Mouse (Mus musculus) adipocyte (in vitro differentiated cells): ENCODE results near the gene Tm4sf5.
"Not testable (repeated sequence)": the region's sequence is repeated elsewhere in the genome, so short reads cannot be mapped to it uniquely, and the experiment has no call there.

ENCODE experiments used
- DNase-seq: peaks from one replicate; pipeline ENCODE4 v3.0.0-alpha.2; 2016; ENCODE audit warnings: low spot score

The Tm4sf5 gene

DNA sequence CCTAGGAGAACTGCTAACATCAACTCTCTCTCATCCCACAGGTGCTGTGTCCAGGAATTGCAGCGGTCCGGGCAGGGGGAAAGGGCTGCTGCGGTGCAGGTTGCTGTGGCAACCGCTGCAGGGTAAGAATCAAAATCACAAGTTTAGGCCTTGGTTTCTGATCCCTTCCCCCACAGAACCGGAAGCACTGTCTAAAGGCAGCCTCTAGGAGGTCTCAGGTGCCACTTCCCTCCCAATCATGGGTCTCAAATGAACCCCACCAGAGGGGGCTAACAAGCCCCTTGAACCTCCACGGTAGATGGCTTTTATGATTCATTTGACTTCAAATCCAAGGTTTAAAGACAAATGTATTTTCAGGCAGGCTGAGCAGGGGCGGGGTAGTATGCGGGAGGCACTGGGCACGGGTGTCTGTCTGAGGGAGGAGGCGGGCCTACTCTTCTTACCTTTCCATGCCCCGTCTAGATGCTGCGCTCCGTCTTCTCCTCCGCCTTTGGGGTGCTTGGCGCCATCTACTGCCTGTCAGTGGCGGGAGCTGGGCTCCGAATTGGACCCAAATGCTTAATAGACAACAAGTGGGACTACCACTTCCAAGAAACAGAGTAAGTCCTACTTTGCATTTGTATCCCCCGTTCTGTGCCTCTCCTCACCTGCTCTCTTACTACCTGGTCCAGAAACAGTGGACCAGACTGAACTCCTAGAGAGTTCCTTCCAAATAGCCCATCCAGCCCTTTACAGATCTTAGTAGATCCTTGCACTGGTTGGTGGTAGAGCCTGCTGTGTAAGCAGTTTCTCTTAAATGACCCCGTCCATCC is 4.9 kb downstream of the Tm4sf5 start:
- no peak for DNase-seq

DNA sequence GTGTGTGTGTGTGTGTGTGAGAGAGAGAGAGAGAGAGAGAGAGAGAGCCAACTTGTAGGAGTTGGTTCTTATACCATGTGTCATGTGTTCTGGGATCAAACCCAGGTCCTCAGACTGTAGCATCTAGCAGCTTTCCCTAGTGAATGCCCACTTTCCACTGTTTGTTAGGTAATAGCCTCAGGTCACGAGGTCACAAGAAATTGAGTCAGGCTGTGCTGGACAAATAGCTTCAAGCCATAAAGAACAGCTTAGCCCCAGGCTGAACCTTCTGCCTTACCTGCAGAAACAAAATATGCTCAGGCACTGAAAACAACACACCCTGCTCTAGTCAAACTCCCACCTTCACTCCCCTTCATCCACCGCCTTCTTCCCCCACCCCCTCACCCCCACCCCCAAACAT is 6.2 kb downstream of the Tm4sf5 start:
- DNase-seq = peak; percentile 27

DNA sequence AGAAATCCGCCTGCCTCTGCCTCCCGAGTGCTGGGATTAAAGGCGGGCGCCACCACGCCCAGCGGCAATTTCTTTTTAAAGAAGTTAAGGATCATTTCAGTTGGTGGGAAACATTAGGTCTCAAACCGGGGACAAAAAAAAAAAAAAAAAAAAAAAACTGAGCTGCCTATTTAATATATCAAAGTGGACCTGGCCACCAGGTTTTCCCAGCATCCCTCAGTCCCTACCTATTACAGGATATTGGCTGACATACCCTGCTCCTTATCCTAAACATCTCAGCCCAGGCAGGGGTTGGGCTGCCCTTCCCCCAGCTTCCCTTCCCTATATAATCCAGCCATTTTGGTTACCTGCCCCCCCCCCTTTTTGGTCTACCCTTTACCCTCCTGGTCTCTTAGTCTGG is 6.8 kb downstream of the Tm4sf5 start:
- DNase-seq = no peak

DNA sequence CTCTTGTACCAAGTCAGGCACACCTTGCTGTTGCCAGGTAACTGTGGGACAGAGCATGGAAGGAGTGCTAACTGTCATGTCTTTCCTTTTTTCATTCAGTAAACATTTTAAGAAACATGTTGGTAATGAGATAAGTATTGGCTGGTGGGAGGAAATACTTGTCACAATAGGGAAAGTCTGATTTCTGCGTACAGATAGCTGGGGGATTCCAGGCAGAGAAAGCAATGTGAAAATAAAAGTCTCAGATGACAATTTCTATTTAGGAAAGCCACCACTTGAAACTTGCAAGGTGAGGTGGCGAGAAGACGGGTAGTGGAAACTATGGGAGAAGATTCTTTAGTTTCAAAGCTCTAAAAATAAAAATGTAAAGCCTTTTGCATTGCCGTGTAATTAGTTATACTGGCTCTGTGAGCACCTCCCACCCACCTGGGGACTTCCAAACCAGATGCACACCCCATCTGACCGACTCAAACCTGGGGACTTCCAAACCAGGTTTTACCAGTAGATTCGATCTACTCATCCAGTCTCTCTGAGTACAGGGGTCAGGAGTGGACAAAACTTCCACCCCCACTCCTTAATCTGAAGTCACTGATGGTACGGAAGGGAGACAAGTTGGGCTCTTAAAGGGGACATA is 7.8 kb downstream of the Tm4sf5 start:
- DNase-seq = no peak

DNA sequence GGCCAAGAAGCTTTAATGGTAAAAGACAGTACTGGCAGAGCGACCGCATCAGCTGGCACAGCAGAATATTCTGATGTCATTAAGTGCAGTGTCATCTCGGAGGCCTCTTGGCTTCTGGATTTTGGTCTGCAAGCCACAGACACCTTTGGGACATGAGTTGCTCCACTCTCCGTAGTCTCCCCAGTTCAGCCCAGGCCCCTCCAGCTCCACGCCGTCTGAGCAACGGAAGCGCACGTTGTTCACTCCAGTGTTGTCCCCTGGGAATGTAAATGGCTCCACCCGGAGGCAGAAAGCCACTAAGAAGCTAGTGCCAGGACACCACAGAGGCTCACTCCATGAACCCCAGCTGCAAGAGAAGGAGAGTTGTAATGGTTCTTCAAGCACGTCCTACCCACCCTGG is 8.5 kb downstream of the Tm4sf5 start:
- no peak for DNase-seq

DNA sequence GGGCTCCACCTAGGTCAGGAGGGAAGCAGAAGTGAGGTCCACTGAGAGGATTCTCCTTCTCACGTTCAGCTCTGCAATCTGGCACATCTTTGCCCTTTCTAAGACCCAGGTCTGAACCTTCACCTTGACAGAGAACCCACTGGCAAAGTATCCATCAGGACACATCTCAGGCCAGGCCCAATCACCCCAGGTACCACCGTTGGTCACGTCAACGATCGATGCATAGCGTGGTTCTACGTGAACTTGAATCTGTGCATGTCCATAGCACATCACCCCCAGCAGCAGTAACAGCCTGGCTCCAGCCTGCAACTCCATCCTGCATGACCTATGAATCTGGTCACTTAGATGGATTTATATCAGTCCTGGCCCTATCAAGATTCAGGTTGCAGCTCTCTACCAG is 9.2 kb downstream of the Tm4sf5 start, which contains the start of gene Vmo1:
Vmo1 (minus strand) TSS at position 329 of the 400 bp plus-strand sequence.
- DNase-seq = no peak

DNA sequence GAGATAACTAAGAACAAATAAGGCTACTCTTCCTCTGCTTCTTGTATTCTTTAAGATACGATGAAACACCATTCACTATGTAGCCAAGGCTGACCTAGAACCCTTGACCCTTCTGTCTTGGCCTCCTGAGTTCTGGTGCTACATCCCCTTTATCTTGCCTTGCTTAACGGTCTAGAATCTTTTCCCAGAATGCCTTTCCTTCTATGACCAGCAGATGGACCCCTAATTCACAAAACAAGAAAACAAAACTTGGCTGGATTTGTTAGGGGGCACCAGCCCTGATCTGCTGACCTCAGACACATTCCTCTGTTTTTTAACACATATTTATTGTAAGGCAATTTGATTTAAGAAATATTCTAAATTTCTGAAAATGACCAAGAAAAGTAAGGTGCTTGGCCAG is 11.3 kb downstream of the Tm4sf5 start:
- peak; percentile 63 for DNase-seq

DNA sequence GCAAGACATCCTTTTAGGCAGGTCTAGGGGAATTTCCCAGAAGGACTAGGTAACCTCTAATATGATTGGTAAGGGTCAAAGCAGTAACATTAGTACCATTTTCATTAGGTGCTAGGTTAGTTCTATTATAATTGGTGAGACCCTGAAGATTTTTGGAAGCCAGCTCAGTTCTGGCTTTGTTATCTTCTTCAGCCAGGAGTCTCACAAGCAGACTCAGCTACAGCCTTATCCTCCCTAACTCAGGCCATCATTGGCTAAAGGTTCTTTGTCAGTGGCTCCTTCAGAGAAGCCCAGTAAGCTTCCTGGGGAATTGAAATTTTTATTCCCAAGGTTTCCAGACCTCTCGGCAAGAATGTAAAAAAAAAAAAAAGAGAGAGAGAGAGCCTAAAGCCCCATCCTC is 13.4 kb downstream of the Tm4sf5 start:
- no peak for DNase-seq

DNA sequence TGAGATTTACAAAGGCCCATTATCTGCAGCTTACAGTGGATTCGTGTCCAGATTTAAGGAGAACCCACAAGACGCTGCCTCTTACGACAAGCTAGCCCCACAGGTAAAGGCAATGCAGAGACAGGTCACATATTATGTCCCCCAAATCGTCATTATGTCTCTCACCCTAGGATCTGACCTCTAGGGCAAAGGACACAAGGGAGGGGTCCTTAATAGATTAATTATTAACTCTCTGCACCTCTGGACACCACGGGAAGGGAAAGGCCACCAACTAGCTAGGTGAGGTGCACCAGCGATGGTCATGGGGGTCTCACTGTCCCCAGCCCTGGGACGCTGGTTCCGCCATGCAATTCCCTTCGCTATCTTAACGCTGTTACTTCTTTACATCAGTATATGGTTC is 13.9 kb downstream of the Tm4sf5 start, which contains the start of gene Gltpd2:
Gltpd2 (plus strand) TSS at position 274 of the 400 bp plus-strand sequence.
- DNase-seq = no peak

DNA sequence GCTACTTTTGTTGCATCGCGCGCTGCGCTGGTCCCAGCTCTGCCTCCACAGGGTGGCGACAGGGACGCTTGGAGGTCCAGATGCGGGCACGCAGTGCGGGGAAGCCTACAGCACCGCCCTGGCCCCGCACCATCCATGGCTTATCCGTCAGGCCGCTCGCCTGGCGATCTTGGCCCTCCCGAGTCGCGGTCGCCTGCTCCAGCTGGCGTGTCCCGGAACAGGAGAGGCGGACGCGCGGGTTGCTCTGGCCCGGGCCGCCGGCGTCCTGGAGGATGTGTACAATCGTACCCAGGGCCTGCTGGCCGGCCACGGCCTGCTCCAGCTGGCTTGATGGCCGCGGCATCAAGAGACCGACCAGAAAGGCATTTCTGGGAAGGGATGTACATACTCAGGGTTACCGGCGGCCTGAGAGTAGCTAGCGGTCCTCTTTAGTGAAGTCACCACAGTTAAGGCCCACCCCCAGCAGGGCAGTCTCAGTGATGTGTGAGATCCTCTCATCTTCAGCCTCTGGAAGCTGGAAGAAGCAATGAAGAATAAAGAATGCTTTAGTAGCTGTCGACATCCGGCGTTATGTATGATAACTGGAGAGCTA is 15.2 kb downstream of the Tm4sf5 start:
- no peak for DNase-seq

DNA sequence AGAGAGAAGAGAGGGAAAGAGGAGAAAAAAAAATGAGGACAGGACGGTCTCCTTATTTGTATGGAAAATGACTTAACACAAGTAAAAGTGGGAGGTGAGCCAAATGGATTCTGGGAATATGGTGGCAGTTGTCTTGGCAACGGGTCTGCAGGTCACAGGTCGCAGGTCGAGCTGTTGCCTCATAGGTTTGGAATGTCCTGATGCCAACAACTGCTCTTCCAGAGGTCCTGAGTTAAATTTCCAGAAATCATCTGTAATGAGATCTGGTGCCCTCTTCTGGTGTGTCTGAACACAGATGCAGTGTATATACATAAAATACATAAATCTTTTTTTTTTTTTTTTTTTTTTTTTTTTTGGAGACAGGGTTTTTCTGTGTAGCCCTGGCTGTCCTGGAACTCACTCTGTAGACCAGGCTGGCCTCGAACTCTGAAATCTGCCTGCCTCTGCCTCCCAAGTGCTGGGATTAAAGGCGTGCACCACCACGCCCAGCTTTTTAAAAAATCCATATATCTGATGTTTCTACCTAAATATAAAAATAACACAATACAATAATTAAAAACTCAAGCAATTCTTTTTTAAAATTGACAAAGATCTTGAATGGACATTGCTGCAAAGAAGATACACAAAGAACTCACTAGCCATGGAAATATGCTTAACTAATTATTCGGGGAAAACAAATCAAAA is 18.4 kb downstream of the Tm4sf5 start:
- peak; percentile 77 for DNase-seq

DNA sequence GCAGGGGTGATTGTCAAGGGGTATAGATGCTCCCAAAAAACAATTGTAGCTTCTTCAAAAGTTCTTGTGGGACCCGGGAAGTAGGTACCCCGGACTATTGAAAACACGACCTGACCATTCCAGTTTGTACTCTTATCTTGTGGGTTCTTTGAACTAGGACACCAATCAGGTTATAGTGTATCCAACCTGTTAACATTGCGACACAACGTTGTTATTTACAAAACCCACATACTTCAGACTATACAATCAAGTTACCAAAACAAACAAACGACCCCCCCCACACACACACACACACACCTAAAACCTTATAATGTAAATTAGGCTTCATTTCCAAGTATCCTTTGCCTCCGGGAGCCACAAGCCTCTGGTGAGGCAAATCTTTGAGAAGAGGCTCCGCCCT is 19.7 kb downstream of the Tm4sf5 start:
- no peak for DNase-seq

DNA sequence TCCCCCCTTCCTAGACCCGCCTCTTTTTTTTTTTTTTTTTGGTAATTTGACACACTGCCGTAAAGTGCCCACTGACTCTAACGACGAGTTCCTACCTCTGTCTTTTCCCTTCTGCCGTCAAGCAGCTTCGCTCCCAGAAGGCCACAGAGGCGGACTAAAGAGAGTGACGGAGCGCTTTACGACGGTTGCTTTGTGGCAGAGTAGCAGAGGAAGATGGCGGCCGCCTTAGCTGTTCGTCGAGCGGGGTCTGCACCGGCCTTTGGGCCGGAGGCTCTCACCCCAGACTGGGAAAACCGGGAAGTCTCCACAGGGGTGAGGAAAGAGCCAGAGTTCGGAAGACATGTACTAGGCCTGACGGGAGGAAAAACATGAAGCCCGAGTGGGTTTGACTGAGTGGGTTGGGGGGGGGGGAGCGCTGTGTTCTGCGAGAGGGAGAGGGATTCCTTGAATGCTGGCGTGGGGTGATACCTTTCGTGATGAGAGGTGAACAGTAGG is 20.2 kb downstream of the Tm4sf5 start, which contains the start of gene Psmb6:
Psmb6 (plus strand) TSS at position 184 of the 495 bp plus-strand sequence.
- peak; percentile 97 for DNase-seq

DNA sequence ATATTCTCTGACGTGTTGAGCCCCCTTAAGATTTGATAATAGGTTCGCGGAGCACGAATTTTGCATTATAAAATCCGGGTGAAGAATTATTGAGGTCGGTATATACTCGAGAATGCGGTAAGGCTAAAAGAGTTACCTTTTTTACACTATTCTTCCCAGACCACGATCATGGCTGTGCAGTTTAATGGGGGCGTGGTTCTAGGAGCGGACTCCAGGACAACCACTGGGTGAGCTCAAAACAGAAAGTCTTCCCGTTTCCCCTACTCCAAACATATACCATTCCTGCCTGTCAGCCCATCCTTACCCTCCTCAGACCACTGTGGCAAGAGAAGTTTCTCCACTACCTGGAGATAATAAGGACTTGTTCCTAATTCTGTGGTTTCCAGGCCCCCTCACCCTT is 20.7 kb downstream of the Tm4sf5 start:
- DNase-seq = no peak

DNA sequence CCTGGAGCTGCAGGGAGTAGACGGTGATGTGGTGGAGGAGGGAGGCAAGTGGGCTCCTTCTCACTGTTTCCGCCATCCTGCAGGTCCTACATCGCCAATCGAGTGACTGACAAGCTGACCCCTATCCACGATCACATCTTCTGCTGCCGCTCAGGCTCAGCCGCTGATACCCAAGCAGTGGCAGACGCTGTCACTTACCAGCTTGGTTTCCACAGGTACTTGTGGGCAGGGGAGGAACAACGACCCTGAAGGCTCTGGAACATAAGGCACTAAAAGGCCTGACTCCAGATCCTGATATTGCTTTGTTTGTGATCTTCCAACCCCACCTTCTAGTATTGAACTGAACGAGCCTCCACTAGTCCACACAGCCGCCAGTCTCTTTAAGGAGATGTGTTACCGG is 21.2 kb downstream of the Tm4sf5 start:
- no peak for DNase-seq

DNA sequence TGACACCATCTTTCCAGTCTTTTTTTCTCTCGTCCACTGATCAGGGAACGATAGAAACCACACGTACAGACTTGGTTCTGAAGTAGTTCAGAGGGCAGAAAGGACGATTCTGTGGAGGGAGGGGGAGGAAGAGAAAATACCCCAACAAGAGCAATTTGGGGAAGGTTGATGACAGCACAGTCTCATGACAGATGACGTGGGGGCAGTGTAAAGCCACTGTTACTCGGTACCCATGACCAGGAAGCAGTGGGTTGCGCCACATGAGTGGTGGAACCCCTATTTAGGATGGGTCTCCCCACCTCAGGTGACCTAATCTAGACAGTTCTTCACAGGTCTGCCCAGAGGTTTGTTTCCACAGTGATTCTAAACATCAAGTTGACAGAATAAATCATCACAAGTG is 23.6 kb downstream of the Tm4sf5 start:
- DNase-seq = no peak

DNA sequence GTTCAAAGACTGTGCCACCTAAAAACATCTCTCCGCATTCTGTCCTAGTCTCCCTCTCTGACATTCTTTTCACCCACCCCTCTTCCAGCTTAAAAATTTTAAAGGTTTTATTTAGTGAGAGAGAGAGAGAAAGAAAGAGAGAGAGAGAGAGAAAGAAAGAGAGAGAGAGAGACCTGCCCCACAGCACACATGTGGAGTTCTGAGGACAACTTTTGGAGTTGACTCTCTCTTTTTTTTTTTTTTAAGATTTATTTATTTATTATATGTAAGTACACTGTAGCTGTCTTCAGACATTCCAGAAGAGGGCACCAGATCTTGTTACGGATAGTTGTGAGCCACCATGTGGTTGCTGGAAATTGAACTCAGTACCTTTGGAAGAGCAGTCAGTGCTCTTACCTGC is 26.0 kb downstream of the Tm4sf5 start:
- not testable (repeated sequence) for DNase-seq

DNA sequence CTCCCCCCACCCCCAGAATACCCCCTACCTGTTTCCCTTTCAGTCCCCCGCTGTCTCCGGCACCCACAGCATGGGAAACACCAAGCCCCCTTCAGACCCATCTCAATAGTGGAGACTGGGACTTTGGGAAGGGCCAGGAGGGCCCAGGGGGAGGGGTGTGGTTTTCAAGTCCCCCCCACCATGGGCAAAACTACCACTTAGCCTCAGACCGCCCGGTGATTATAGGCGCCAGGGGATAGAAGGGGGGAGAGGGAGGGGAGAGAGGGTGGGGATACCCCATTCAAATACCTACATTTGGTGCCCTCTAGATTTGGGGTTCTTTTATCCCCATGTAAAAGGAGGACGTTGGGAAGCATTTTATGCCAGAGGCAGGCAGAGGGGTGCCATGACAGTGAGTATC is 27.8 kb downstream of the Tm4sf5 start, which contains the start of gene Gm40193:
Gm40193 (minus strand) TSS at position 101 of the 400 bp plus-strand sequence.
- DNase-seq = no peak

DNA sequence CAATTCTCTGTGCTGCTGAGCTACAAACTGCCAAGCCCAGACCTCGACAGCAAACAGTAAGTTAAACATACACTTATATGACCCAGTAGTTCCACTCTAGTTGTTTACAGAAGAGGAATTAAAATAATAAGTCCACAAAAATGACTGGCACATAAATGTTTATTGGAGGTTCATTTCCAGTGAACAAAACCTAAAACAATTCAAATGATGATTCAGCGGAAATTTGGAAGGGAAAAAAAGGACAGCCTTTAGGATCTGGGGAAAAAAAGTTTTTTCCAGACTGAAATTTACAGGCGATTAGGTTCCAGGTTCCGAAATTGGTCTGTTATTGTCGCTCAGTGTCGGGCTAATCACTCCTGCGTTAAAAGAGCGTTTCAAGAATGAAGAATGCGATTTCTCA is 34.4 kb downstream of the Tm4sf5 start:
- no peak for DNase-seq

DNA sequence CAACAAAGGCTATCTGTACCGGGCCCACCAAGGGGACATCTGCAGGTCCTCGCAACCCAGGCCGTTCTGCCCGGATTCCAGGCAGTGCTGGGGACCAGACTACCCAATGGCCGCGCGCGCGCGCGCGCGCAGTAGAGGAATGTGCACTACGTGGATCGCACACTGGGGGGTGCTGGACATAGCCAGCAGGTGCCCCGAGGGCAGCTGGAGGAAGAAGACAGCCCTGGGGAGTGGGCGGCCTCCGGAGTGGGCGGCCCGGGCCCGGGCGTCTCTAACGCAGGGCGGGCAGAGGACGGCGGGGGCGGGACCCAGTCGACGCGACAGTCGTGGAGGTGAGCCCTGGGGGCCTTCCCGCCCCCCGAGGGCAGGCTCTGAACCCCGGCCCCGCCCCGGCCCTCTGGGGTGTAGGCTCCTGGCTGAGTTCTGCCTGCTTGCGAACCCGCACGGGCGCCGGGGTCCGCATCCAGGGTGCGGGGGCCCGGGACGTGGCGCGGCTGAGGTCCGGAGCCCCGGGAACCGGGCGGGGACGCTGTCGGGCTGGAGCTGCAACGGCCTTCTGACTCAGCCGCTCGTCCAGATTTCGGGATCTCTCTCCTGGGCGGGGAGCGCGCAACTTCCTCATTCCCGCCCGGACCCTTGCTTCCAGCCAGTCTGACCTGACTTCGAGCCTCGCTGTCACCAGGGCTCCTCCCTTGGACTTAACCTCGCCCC is 35.0 kb downstream of the Tm4sf5 start, which contains the start of gene Pld2:
Pld2 (plus strand) TSS at position 188 of the 711 bp plus-strand sequence.
- DNase-seq = peak; percentile 89

DNA sequence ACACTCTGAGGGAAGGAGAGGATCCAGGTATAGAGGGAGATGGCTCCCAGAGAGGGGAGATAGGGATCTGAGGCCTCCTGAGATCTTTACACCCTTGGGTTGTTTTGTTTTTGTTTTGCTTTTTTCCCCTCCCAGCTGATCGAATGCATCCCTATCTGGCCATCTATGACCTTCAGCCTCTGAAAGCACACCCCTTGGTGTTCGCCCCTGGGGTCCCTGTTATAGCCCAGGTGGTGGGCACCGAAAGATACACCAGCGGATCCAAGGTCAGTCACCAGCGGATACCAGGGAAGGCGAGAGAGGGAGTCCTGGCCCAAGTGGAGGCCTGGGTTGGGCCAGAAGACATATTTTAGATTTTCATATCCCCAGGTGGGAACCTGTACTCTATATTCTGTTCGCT is 35.9 kb downstream of the Tm4sf5 start:
- DNase-seq = no peak
